Mouse (Mus musculus) G1E (cell line): ENCODE results near the gene Olfr6. TPM values are rescaled to one million over a fixed set of nuclear protein-coding genes. Genes with fewer than 3 reads are reported as not detected.
"Not testable (repeated sequence)": the region's sequence is repeated elsewhere in the genome, so short reads cannot be mapped to it uniquely, and the experiment has no call there.

Experiments used
- ATAC-seq: 2 replicates; pipeline ENCODE4 v1.8.0; 2016; ENCODE audit warnings: mild to moderate bottlenecking; ENCODE audit not compliant: insufficient number of reproducible peaks, poor library complexity, low FRiP score, severe bottlenecking; ENCODE audit errors: extremely low read depth
- DNase-seq: peaks from one replicate; pipeline ENCODE4 v3.0.0; 2012; ENCODE audit warnings: low spot score
- H3K27me3 ChIP-seq: 2 replicates; pipeline ENCODE4 v1.6.1; 2012; ENCODE audit warnings: mild to moderate bottlenecking, low read length, inconsistent platforms; ENCODE audit not compliant: insufficient read depth
- H3K36me3 ChIP-seq: replicated peaks from 2 replicates; pipeline ENCODE3; 2012; ENCODE audit warnings: mild to moderate bottlenecking, inconsistent platforms
- H3K4me1 ChIP-seq: 2 replicates; pipeline ENCODE4 v1.6.1; 2012; ENCODE audit warnings: low read depth, low read length, inconsistent platforms, mixed read lengths; ENCODE audit not compliant: insufficient read depth
- H3K4me3 ChIP-seq: 2 replicates; pipeline ENCODE4 v1.5.1; 2012; ENCODE audit warnings: low read depth, mild to moderate bottlenecking, inconsistent platforms, low read length, moderate library complexity, mixed read lengths
- H3K9me3 ChIP-seq: replicated peaks from 2 replicates; pipeline ENCODE4 v1.6.1; 2012; ENCODE audit warnings: inconsistent platforms
- CTCF ChIP-seq: IDR thresholded peaks from 2 replicates; pipeline ENCODE4 v1.5.1; 2012; ENCODE audit warnings: low read depth, low read length, inconsistent platforms, mixed read lengths
- GATA1 ChIP-seq: IDR thresholded peaks from 2 replicates; pipeline ENCODE4 v1.6.1; 2012; ENCODE audit warnings: borderline replicate concordance, low read length, inconsistent platforms, mixed read lengths
- GATA2 ChIP-seq: IDR thresholded peaks from 2 replicates; pipeline ENCODE4 v1.6.1; 2012; ENCODE audit warnings: low read depth, low read length, inconsistent platforms, borderline replicate concordance
- POLR2AphosphoS5 ChIP-seq: IDR thresholded peaks from 2 replicates; pipeline ENCODE4 v1.6.1; 2012; ENCODE audit warnings: low read depth, low read length, inconsistent platforms; ENCODE audit not compliant: insufficient replicate concordance
- TAL1 ChIP-seq: conservative IDR thresholded peaks from 2 replicates; pipeline ENCODE4 v1.6.1; 2012; ENCODE audit warnings: low read depth, low read length, inconsistent platforms, mixed read lengths
- polyA plus RNA-seq: library from polyadenylated mRNA; stranded (reverse); fragments of >175 nt; gene quantifications from 2 replicates; pipeline ENCODE4 v1.2.3, GENCODE M21; 2012
- total RNA-seq, 2 experiments: library from RNA; stranded (forward) in 1 of 2; stranded (reverse) in 1 of 2; fragments of 200-1000 nt in 1 of 2; fragments of >200 nt in 1 of 2; fragmentation: Nextera tagmentation in 1 of 2; gene quantifications; 2 replicates each; pipeline ENCODE4 v1.2.3; 2014 to 2017

Gene Olfr6
- total and polyA plus RNA-seq, 3 experiments = 0.22 TPM; not detected in 2

DNA sequence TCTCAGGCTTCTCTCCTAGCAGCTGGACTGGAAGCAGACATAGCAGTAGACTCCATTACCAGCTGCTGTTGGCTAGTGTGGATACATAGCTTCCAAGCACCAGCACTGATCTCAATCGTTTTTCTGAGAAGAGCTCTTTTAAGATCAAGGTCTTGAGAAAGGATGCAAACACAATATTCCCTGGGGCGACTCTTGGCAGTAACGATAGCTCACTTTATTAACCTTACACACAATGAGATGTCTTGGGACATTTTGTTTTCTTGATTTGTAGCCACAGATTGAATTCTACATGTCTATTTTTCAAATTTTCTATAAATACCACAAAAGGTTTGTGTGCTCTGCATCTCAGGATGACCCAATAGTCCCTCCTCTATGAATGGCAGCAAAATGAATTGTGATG lies 15.5 kb downstream of the Olfr6 start, which contains the start of gene Olfr710:
Gene Olfr710, minus strand, starts transcription at position 101 of the 400 bp plus-strand sequence.
- H3K4me1 ChIP-seq = no peaks in the 10 kb centered on the region
- H3K9me3 ChIP-seq = no peaks in the 10 kb centered on the region
- ATAC-seq = no peak
- H3K27me3 ChIP-seq = peaks cover 7% of the 10 kb centered on the region; the same call in 1 of the 2 replicates
- DNase-seq = no peak
- H3K36me3 ChIP-seq = no peaks in the 10 kb centered on the region
- no peak within 1 kb of the TSS for H3K4me3 ChIP-seq
- no peak for TF ChIP-seq GATA1

DNA sequence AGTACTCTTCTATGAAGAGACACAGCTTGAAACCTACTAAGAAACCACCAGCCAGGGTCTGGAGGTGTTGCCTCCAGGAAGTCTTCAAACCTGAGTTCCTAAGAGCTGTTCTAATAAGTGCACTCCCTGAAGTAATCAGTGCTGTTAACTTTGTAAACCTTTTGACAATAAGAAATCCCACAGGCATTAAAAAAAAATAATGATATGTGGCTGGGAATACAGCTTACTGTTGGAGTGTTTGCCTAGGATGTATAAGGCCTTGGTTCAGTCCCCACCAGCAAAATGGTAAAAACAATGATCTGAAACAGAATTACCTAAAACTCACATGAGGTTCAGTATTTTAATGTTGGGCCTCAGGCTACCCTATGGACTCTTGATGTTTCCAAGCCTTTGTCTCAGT lies 31.6 kb downstream of the Olfr6 start, which contains the start of gene Olfr709-ps1:
Gene Olfr709-ps1, minus strand, starts transcription at position 101 of the 400 bp plus-strand sequence.
- Histone ChIP-seq H3K4me1 (no peaks in the 10 kb centered on the region), H3K27me3 (no peaks in the 10 kb centered on the region), H3K36me3 (no peaks in the 10 kb centered on the region), H3K9me3 (no peaks in the 10 kb centered on the region), H3K4me3 (no peak within 1 kb of the TSS)
- TF ChIP-seq CTCF (no peak), POLR2AphosphoS5 (no peak), GATA1 (no peak), TAL1 (no peak), GATA2 (no peak)
- DNase-seq = no peak
- ATAC-seq = no peak

GRCm38 (mm10) chr7:106920961-106921360 lies 42.8 kb downstream of the Olfr6 start:
- DNase-seq, H3K27me3 ChIP-seq, H3K36me3 ChIP-seq, H3K4me3 ChIP-seq, H3K4me1 ChIP-seq, ATAC-seq, H3K9me3 ChIP-seq: not testable (repeated sequence)

- TF ChIP-seq GATA1 (no peak), TAL1 (no peak), POLR2AphosphoS5 (no peak), CTCF (no peak), GATA2 (no peak)
- Histone ChIP-seq H3K4me1 (no peaks in the 10 kb centered on the region), H3K36me3 (no peaks in the 10 kb centered on the region), H3K4me3 (no peak within 1 kb of the TSS), H3K9me3 (no peaks in the 10 kb centered on the region), H3K27me3 (no peaks in the 10 kb centered on the region)
- ATAC-seq (no peak), DNase-seq (no peak)
Observed at GRCm38 (mm10) chr7:106907676-106908075, 56.1 kb downstream of the Olfr6 start, which contains the start of gene Olfr1532-ps1. Gene Olfr1532-ps1 (plus strand): TSS chr7:106908001.

Other genes starting within 250 kb of the Olfr6 start
Only the 20 nearest of the 25 such genes appear.
- not detected in 2 replicates for gene Olfr699, start 170.7 kb downstream of the Olfr6 start, total RNA-seq (2014; fragmentation: Nextera tagmentation)
- 0.06 and 0.11 TPM in 2 replicates for gene Olfr699, start 170.7 kb downstream of the Olfr6 start, total RNA-seq (2017)
- gene Olfr699, start 170.7 kb downstream of the Olfr6 start, polyA plus RNA-seq = not detected in 2 replicates
- not detected in 2 replicates for gene Olfr700, start 155.1 kb downstream of the Olfr6 start, total RNA-seq (2014; fragmentation: Nextera tagmentation)
- gene Olfr700, start 155.1 kb downstream of the Olfr6 start, total RNA-seq (2017) = not detected in 2 replicates
- not detected in 2 replicates for gene Olfr700, start 155.1 kb downstream of the Olfr6 start, polyA plus RNA-seq
- gene Olfr701, start 149.8 kb downstream of the Olfr6 start, total RNA-seq (2014; fragmentation: Nextera tagmentation) = not detected in 2 replicates
- 0.06 and 0.16 TPM in 2 replicates for gene Olfr701, start 149.8 kb downstream of the Olfr6 start, total RNA-seq (2017)
- gene Olfr701, start 149.8 kb downstream of the Olfr6 start, polyA plus RNA-seq = not detected in 2 replicates
- gene Olfr702, start 130.0 kb downstream of the Olfr6 start, total RNA-seq (2014; fragmentation: Nextera tagmentation) = not detected in 2 replicates
- gene Olfr702, start 130.0 kb downstream of the Olfr6 start, total RNA-seq (2017) = 0.11 TPM in 1 of 2 replicates, not detected in the other
- gene Olfr702, start 130.0 kb downstream of the Olfr6 start, polyA plus RNA-seq = not detected in 2 replicates
- not detected in 2 replicates for gene Olfr703, start 120.6 kb downstream of the Olfr6 start, total RNA-seq (2014; fragmentation: Nextera tagmentation)
- not detected in 2 replicates for gene Olfr703, start 120.6 kb downstream of the Olfr6 start, total RNA-seq (2017)
- gene Olfr703, start 120.6 kb downstream of the Olfr6 start, polyA plus RNA-seq = not detected in 2 replicates
- gene Olfr704, start 100.8 kb downstream of the Olfr6 start, total RNA-seq (2014; fragmentation: Nextera tagmentation) = not detected in 2 replicates
- 0.22 TPM in 1 of 2 replicates, not detected in the other for gene Olfr704, start 100.8 kb downstream of the Olfr6 start, total RNA-seq (2017)
- not detected in 2 replicates for gene Olfr704, start 100.8 kb downstream of the Olfr6 start, polyA plus RNA-seq
- not detected in 2 replicates for gene Olfr705, start 87.0 kb downstream of the Olfr6 start, total RNA-seq (2014; fragmentation: Nextera tagmentation)
- 0.05 TPM in 1 of 2 replicates, not detected in the other for gene Olfr705, start 87.0 kb downstream of the Olfr6 start, total RNA-seq (2017)
- gene Olfr705, start 87.0 kb downstream of the Olfr6 start, polyA plus RNA-seq = not detected in 2 replicates
- not detected in 2 replicates for gene Olfr706, start 75.8 kb downstream of the Olfr6 start, total RNA-seq (2014; fragmentation: Nextera tagmentation)
- 0.06 TPM in 1 of 2 replicates, not detected in the other for gene Olfr706, start 75.8 kb downstream of the Olfr6 start, total RNA-seq (2017)
- not detected in 2 replicates for gene Olfr706, start 75.8 kb downstream of the Olfr6 start, polyA plus RNA-seq
- not detected in 2 replicates for gene Olfr707, start 62.7 kb downstream of the Olfr6 start, total RNA-seq (2014; fragmentation: Nextera tagmentation)
- not detected in 2 replicates for gene Olfr707, start 62.7 kb downstream of the Olfr6 start, total RNA-seq (2017)
- not detected in 2 replicates for gene Olfr707, start 62.7 kb downstream of the Olfr6 start, polyA plus RNA-seq
- not detected in 2 replicates for gene Olfr1532-ps1, start 55.9 kb downstream of the Olfr6 start, total RNA-seq (2014; fragmentation: Nextera tagmentation)
- gene Olfr1532-ps1, start 55.9 kb downstream of the Olfr6 start, total RNA-seq (2017) = not detected in 2 replicates
- not detected in 2 replicates for gene Olfr1532-ps1, start 55.9 kb downstream of the Olfr6 start, polyA plus RNA-seq
- not detected in 2 replicates for gene Olfr709-ps1, start 31.7 kb downstream of the Olfr6 start, total RNA-seq (2014; fragmentation: Nextera tagmentation)
- 0.05 and 0.06 TPM in 2 replicates for gene Olfr709-ps1, start 31.7 kb downstream of the Olfr6 start, total RNA-seq (2017)
- not detected in 2 replicates for gene Olfr709-ps1, start 31.7 kb downstream of the Olfr6 start, polyA plus RNA-seq
- gene Olfr710, start 15.6 kb downstream of the Olfr6 start, total RNA-seq (2014; fragmentation: Nextera tagmentation) = not detected in 2 replicates
- not detected in 2 replicates for gene Olfr710, start 15.6 kb downstream of the Olfr6 start, total RNA-seq (2017)
- not detected in 2 replicates for gene Olfr710, start 15.6 kb downstream of the Olfr6 start, polyA plus RNA-seq
- not detected in 2 replicates for gene Olfr711, start 11.5 kb upstream of the Olfr6 start, total RNA-seq (2014; fragmentation: Nextera tagmentation)
- under 0.01 and 0.11 TPM in 2 replicates for gene Olfr711, start 11.5 kb upstream of the Olfr6 start, total RNA-seq (2017)
- not detected in 2 replicates for gene Olfr711, start 11.5 kb upstream of the Olfr6 start, polyA plus RNA-seq
- not detected in 2 replicates for gene Olfr2, start 42.1 kb upstream of the Olfr6 start, total RNA-seq (2014; fragmentation: Nextera tagmentation)
- 0.06 TPM in 1 of 2 replicates, not detected in the other for gene Olfr2, start 42.1 kb upstream of the Olfr6 start, total RNA-seq (2017)
- not detected in 2 replicates for gene Olfr2, start 42.1 kb upstream of the Olfr6 start, polyA plus RNA-seq
- gene Olfr713, start 67.2 kb upstream of the Olfr6 start, total RNA-seq (2014; fragmentation: Nextera tagmentation) = not detected in 2 replicates
- 0.05 and 0.12 TPM in 2 replicates for gene Olfr713, start 67.2 kb upstream of the Olfr6 start, total RNA-seq (2017)
- not detected in 2 replicates for gene Olfr713, start 67.2 kb upstream of the Olfr6 start, polyA plus RNA-seq
- not detected in 2 replicates for gene Olfr714, start 107.0 kb upstream of the Olfr6 start, total RNA-seq (2014; fragmentation: Nextera tagmentation)
- gene Olfr714, start 107.0 kb upstream of the Olfr6 start, total RNA-seq (2017) = 0.11 and 0.46 TPM in 2 replicates
- not detected in 2 replicates for gene Olfr714, start 107.0 kb upstream of the Olfr6 start, polyA plus RNA-seq
- gene Olfr17, start 129.3 kb upstream of the Olfr6 start, total RNA-seq (2014; fragmentation: Nextera tagmentation) = not detected in 2 replicates
- 0.06 and 0.11 TPM in 2 replicates for gene Olfr17, start 129.3 kb upstream of the Olfr6 start, total RNA-seq (2017)
- gene Olfr17, start 129.3 kb upstream of the Olfr6 start, polyA plus RNA-seq = not detected in 2 replicates
- not detected in 2 replicates for gene Olfr715b, start 146.4 kb upstream of the Olfr6 start, total RNA-seq (2014; fragmentation: Nextera tagmentation)
- 0.12 TPM in 1 of 2 replicates, not detected in the other for gene Olfr715b, start 146.4 kb upstream of the Olfr6 start, total RNA-seq (2017)
- not detected in 2 replicates for gene Olfr715b, start 146.4 kb upstream of the Olfr6 start, polyA plus RNA-seq
- not detected in 2 replicates for gene Olfr715, start 167.1 kb upstream of the Olfr6 start, total RNA-seq (2014; fragmentation: Nextera tagmentation)
- gene Olfr715, start 167.1 kb upstream of the Olfr6 start, total RNA-seq (2017) = not detected in 2 replicates
- gene Olfr715, start 167.1 kb upstream of the Olfr6 start, polyA plus RNA-seq = not detected in 2 replicates
- gene Olfr716, start 174.4 kb upstream of the Olfr6 start, total RNA-seq (2014; fragmentation: Nextera tagmentation) = not detected in 2 replicates
- gene Olfr716, start 174.4 kb upstream of the Olfr6 start, total RNA-seq (2017) = 0.05 TPM in 1 of 2 replicates, not detected in the other
- not detected in 2 replicates for gene Olfr716, start 174.4 kb upstream of the Olfr6 start, polyA plus RNA-seq